Mouse (Mus musculus) heart, postnatal 0 days (tissue): ENCODE measurements at regions not wholly inside any gene's neighbourhood (a gene's known extent, or its start where the extent isn't known, plus 50 kb on each side); places are given as distances from the start of the nearest gene placed in this dataset.

Experiments used
- CTCF ChIP-seq: IDR thresholded peaks from 2 replicates; pipeline ENCODE4 v1.5.1; 2016; ENCODE audit warnings: antibody characterized with exemption, control low read depth, low read depth
- EP300 ChIP-seq: IDR thresholded peaks from 2 replicates; pipeline ENCODE4 v1.6.1; 2016; ENCODE audit warnings: antibody characterized with exemption, low read depth

DNA sequence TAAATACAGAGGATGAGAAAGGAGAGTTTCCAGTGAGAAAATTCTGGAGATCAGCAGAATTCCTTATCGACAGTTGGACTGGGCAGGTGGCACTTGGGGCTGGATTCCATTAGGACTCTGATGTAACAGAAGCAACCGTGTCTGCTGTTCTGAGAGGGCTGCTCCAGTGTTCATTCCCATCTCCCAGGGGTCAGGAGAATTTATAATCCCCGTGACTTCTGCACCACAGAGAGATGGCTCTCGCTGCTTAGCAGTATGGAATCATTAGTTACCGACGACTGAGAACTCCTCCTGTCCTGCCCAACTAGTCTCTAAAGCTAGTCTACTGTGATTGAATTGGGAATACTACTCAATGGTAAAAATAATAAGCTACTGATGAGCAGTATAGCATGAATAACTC, 107.7 kb upstream of the Ednrb start:
- TF ChIP-seq CTCF (no peak), EP300 (no peak)
